Mouse (Mus musculus) limb, embryonic 11.5 days (tissue): ENCODE measurements at regions not wholly inside any gene's neighbourhood (a gene's known extent, or its start where the extent isn't known, plus 50 kb on each side); places are given as distances from the start of the nearest gene placed in this dataset.
"Not testable (repeated sequence)": the region's sequence is repeated elsewhere in the genome, so short reads cannot be mapped to it uniquely, and the experiment has no call there.

ENCODE experiments used
- ATAC-seq: fragments of 200-750 bp; cut with Nextera tagmentation; 2 replicates; pipeline ENCODE4 v1.8.0; 2017; ENCODE audit warnings: low read depth; ENCODE audit not compliant: insufficient number of reproducible peaks, low FRiP score, low TSS enrichment
- DNase-seq: peaks from one replicate; pipeline ENCODE4 v3.0.0-alpha.2; 2015; ENCODE audit warnings: low spot score
- H3K27ac ChIP-seq: fragments of 300-500 bp; sonication (generic); replicated peaks from 2 replicates; pipeline ENCODE4 v1.5.1; 2014; ENCODE audit warnings: low read depth, mild to moderate bottlenecking, low read length
- H3K27me3 ChIP-seq: fragments of 300-500 bp; sonication (generic); 2 replicates; pipeline ENCODE4 v1.6.1; 2014; ENCODE audit warnings: mild to moderate bottlenecking, low read length, mixed read lengths; ENCODE audit not compliant: control insufficient read depth, insufficient read depth
- H3K36me3 ChIP-seq: fragments of 300-500 bp; sonication (generic); 2 replicates; pipeline ENCODE4 v1.6.1; 2014; ENCODE audit warnings: mild to moderate bottlenecking, low read length, moderate library complexity, mixed read lengths; ENCODE audit not compliant: control insufficient read depth, insufficient read depth
- H3K4me1 ChIP-seq: fragments of 300-500 bp; sonication (generic); 2 replicates; pipeline ENCODE4 v1.6.1; 2014; ENCODE audit warnings: low read length, mixed read lengths; ENCODE audit not compliant: control insufficient read depth, insufficient read depth
- H3K4me2 ChIP-seq: fragments of 300-500 bp; sonication (generic); 2 replicates; pipeline ENCODE4 v1.6.1; 2014; ENCODE audit warnings: low read depth, mild to moderate bottlenecking, moderate library complexity; ENCODE audit not compliant: severe bottlenecking
- H3K4me3 ChIP-seq: fragments of 300-500 bp; sonication (generic); 2 replicates; pipeline ENCODE4 v1.5.1; 2014; ENCODE audit warnings: low read depth, low read length
- H3K9ac ChIP-seq: fragments of 300-500 bp; sonication (generic); 2 replicates; pipeline ENCODE4 v1.6.1; 2014; ENCODE audit warnings: mild to moderate bottlenecking, low read length
- H3K9me3 ChIP-seq: fragments of 300-500 bp; sonication (generic); 2 replicates; pipeline ENCODE4 v1.6.1; 2016; ENCODE audit warnings: low read length; ENCODE audit not compliant: control insufficient read depth
- WGBS: fragments of 180-500 bp; shearing (Covaris S2); extraction: QIAGEN DNeasy Blood & Tissue Kit; methylation state at CpG from one replicate; pipeline ENCODE4 v1.1.7; 2014; 5-methylcytosine and 5-hydroxymethylcytosine counted together

DNA sequence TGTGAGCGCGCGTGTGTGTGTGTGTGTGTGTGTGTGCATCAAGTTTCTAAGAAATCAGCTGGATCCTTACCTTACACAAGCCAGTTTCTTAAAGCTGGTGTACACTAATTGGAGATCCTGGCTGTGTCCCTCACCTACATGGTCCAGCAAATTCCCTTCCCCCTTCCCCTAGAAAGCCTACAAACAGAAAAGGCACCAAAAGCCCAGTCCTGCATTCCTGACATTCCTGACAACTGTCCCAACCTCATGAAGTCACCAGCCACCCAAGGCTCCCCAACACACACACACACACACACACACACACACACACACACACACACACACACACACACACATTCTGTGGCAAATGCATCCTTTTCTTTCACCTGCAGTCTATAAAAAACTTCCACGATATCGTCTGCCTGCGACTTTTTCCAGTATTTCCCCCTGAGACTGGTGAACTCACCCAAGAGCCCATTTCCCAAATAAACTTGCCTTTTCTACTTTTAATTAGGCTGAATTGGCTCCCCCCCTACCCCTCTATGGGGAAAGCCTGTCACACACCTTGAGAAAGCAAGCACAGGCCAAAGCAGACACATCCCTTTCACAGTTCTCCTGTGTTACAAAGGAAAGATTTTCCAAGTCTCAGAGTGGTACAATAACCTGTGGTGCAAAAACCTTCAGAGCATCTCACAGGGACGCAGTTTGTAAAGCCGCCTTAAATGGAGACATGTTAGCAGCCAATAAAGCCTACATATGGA lies 139.9 kb upstream of the Trim24 start:
- no peak overlapping the region; the same call in 1 of the 2 replicates for H3K27ac ChIP-seq
- H3K9ac ChIP-seq, result no peak overlapping the region
- no peaks in the 10 kb centered on the region for H3K36me3 ChIP-seq
- H3K4me2 ChIP-seq, result no peak overlapping the region
- DNase-seq (peak; percentile 23), ATAC-seq (0 out of 2 replicates have a peak, but pooled peaks have one; percentile 57)
- peaks cover 5% of the 10 kb centered on the region; the same call in 1 of the 2 replicates for H3K4me1 ChIP-seq
- no peaks in the 10 kb centered on the region for H3K27me3 ChIP-seq
- H3K4me3 ChIP-seq, result no peak overlapping the region
- WGBS, result 62% methylated on average over 8 of the region's 8 CpGs
- no peaks in the 10 kb centered on the region for H3K9me3 ChIP-seq

DNA sequence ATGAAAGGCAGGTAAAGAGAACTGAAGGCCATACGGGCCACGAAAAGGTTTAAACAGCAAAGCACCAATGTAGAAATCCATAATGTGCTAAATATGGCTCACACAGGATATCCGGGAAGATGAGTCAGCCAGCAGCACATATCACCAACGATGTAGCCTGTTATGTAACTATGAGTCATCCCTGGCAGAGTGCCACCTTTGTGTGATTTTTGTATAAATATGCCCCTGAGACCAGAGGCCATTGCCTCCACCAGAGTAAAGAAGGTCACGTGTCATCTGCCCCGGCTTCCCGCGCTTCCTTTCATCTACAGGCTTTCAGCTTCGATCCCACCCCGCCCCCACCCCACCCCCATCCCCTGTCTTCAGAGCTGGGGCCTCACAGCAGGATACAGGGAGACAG lies 138.2 kb upstream of the Trim24 start:
- ATAC-seq, result no peak
- Histone ChIP-seq H3K36me3 (no peaks in the 10 kb centered on the region), H3K4me2 (no peak overlapping the region), H3K27me3 (no peaks in the 10 kb centered on the region), H3K27ac (no peak overlapping the region), H3K9ac (no peak overlapping the region), H3K4me3 (no peak overlapping the region), H3K9me3 (no peaks in the 10 kb centered on the region), H3K4me1 (peaks cover 5% of the 10 kb centered on the region; the same call in 1 of the 2 replicates)
- WGBS, result 52% methylated on average over 10 of the region's 10 CpGs
- peak; percentile 29 for DNase-seq

GRCm38 (mm10) chr6:37735288-37735961 lies 135.2 kb upstream of the Trim24 start:
- H3K27me3 ChIP-seq, result no peaks in the 10 kb centered on the region
- no peak overlapping the region for H3K9ac ChIP-seq
- WGBS, result 83% methylated on average over 4 of the region's 4 CpGs
- no peaks in the 10 kb centered on the region for H3K36me3 ChIP-seq
- ATAC-seq (no peak), DNase-seq (no peak)
- H3K9me3 ChIP-seq, result no peaks in the 10 kb centered on the region
- no peak overlapping the region for H3K27ac ChIP-seq
- H3K4me1 ChIP-seq, result peaks cover 5% of the 10 kb centered on the region; the same call in 1 of the 2 replicates
- no peak overlapping the region for H3K4me3 ChIP-seq
- H3K4me2 ChIP-seq, result no peak overlapping the region

GRCm38 (mm10) chr6:37735962-37736297 lies 134.7 kb upstream of the Trim24 start:
- 82% methylated on average over 4 of the region's 4 CpGs for WGBS
- Histone ChIP-seq H3K4me3 (no peak overlapping the region), H3K4me2 (no peak overlapping the region), H3K27me3 (no peaks in the 10 kb centered on the region), H3K9ac (no peak overlapping the region), H3K4me1 (peaks cover 4% of the 10 kb centered on the region; the same call in 1 of the 2 replicates), H3K27ac (no peak overlapping the region), H3K9me3 (no peaks in the 10 kb centered on the region), H3K36me3 (no peaks in the 10 kb centered on the region)
- DNase-seq, result no peak
- ATAC-seq, result no peak

DNA sequence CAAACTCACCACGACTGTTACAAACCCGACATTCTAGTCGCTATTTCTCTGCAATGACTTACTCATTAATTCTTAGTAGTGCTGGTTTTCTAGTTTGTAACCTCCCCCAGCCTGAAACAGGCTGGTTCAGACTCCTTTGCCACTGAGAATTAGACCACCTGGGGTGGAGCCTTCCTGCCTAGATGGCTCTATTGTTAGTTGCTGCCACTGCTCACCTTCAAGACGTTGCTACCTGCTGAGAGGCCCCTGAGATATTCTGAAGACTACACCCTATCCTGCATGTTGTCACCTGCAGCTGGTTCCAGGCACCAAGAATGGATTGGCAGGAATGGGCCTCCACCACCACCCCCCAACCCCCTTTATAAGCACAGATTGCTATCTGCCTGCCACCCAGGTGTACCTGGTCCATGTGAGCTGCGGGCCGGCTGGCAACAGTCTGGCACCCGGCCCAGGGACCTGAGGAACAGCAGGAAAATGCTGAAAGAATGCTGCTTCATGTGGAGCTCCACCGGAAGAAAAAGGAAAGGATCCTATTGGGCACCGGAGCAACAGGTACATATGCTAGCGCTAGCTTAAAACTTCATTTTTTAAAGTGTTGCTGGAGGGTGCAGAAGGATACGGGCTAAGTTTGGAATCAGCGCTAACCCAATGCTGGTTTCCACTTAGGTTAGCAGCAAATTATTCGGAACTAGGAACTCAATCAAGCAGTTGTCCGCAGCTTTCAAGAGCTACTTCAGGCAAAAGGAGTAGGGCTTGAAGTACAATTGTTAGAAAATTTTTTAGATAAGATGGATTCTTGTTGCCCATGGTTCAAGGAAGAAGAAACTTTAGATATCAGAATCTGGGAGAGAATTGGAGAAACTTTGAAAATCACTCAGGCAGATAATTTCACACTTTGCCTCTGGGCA lies 129.4 kb upstream of the Trim24 start:
- H3K9me3 ChIP-seq, result no peaks in the 10 kb centered on the region
- H3K27ac ChIP-seq, result no peak overlapping the region
- H3K4me3 ChIP-seq, result no peak overlapping the region
- ATAC-seq (no peak), DNase-seq (no peak)
- WGBS, result 87% methylated on average over 14 of the region's 14 CpGs
- H3K4me1 ChIP-seq, result no peaks in the 10 kb centered on the region
- H3K4me2 ChIP-seq, result no peak overlapping the region
- no peaks in the 10 kb centered on the region for H3K36me3 ChIP-seq
- no peaks in the 10 kb centered on the region for H3K27me3 ChIP-seq
- H3K9ac ChIP-seq, result no peak overlapping the region

- not testable (repeated sequence) for H3K4me3 ChIP-seq, H3K9ac ChIP-seq, ATAC-seq, H3K4me1 ChIP-seq, H3K4me2 ChIP-seq, H3K9me3 ChIP-seq, H3K27ac ChIP-seq, H3K27me3 ChIP-seq, H3K36me3 ChIP-seq
- 86% methylated on average over 7 of the region's 7 CpGs for WGBS
- peak; percentile 16 for DNase-seq
Observed at GRCm38 (mm10) chr6:37741916-37742315, 128.7 kb upstream of the Trim24 start.

DNA sequence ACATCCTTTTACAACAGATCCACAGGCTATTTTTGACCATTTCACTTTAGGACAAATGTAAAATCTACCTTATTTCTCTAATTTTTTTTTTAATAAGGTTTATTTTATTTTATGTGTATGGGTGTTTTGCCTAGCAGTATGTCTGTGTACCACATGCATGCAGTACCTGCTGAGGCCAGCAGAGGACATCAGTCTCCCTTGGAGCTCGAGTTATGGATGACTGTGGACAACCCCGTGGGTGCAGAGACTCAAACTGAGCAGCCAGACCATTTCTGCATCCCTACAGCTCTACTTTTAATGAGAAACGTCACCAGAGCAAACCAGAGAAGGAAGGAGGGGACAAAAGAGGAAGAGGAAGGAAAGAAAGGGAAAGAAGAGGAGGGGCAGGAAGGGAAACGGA lies 125.9 kb upstream of the Trim24 start:
- H3K9me3 ChIP-seq, result no peaks in the 10 kb centered on the region
- DNase-seq (peak; percentile 24), ATAC-seq (no peak)
- H3K9ac ChIP-seq, result no peak overlapping the region
- H3K4me2 ChIP-seq, result no peak overlapping the region
- H3K4me1 ChIP-seq, result no peaks in the 10 kb centered on the region
- H3K27ac ChIP-seq, result no peak overlapping the region
- no peaks in the 10 kb centered on the region for H3K27me3 ChIP-seq
- 72% methylated on average over 4 of the region's 4 CpGs for WGBS
- H3K4me3 ChIP-seq, result no peak overlapping the region
- no peaks in the 10 kb centered on the region for H3K36me3 ChIP-seq

DNA sequence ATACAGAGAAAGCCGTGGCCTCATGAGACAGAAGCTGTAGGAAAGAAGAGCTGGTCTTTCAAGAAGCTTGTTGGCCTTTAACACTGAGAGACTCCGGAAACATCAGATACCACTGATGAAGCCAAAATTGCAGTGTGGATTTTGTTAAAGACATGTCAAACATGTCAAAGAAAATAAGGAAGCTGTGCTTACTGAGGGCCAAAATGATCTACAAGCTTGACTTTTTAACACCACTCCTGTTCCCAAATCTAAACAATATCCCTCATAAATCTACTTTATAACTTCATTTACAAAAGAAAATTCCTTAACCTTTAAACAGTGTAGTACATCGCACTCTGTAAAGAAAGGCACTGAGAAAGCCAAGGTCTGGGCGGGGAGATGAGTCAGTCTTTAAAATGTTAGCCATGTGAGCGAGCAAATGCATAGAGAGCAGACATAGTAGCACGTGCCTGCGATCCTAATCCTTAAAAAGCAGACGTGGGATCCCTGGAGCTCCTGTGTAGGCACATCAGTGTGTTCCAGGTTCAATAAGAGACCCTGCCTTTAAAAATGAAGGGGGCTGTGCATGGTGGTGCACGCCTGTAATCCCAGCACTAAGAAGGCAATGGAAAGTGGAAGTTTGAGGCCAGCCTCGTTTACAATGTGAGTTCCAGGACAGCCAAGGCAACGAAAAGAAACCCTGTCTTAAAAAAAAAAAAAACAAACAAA lies 125.1 kb upstream of the Trim24 start:
- no peak overlapping the region for H3K4me2 ChIP-seq
- H3K9ac ChIP-seq, result no peak overlapping the region
- peak; percentile 13 for DNase-seq
- no peak for ATAC-seq
- no peaks in the 10 kb centered on the region for H3K36me3 ChIP-seq
- H3K4me1 ChIP-seq, result no peaks in the 10 kb centered on the region
- 93% methylated on average over 11 of the region's 11 CpGs for WGBS
- H3K27ac ChIP-seq, result no peak overlapping the region
- H3K9me3 ChIP-seq, result no peaks in the 10 kb centered on the region
- H3K27me3 ChIP-seq, result no peaks in the 10 kb centered on the region
- H3K4me3 ChIP-seq, result no peak overlapping the region
